Mouse (Mus musculus): ENCODE data around the gene Slc9c1.

- no peak for TF ChIP-seq CTCF (IDR thresholded peaks at IDR 0.05; ENCODE audit: borderline replicate concordance, control insufficient read depth, extremely low read depth, insufficient read depth, low read length, poor library complexity)
- no peak for TF ChIP-seq POLR2A (IDR thresholded peaks at IDR 0.05; ENCODE audit: control insufficient read depth, extremely low read depth, insufficient read depth, low read length, poor library complexity)
These were observed at the start of gene Slc9c1 for GRCm38 (mm10) chr16:45535009-45535408.

Measured in thymus, adult 2 months (tissue).